Mouse (Mus musculus) retina, postnatal 1 day (tissue): ENCODE measurements around the gene Trpm1.

Experiments used
- DNase-seq: peaks from one replicate; pipeline ENCODE4 v3.0.0-alpha.2; 2012

Trpm1 gene

GRCm38 (mm10) chr7:64164997-64165396, 11.4 kb downstream of the Trpm1 start:
- DNase-seq, result peak; percentile 46

GRCm38 (mm10) chr7:64166025-64166424, 12.4 kb downstream of the Trpm1 start:
- no peak for DNase-seq

GRCm38 (mm10) chr7:64166724-64167123, 13.1 kb downstream of the Trpm1 start:
- DNase-seq, result no peak

GRCm38 (mm10) chr7:64179310-64179709, 25.7 kb downstream of the Trpm1 start:
- DNase-seq, result no peak

- DNase-seq, result peak; percentile 89
Observed at GRCm38 (mm10) chr7:64185203-64185931, 31.7 kb downstream of the Trpm1 start.

GRCm38 (mm10) chr7:64185932-64186312, 32.3 kb downstream of the Trpm1 start:
- DNase-seq, result no peak

GRCm38 (mm10) chr7:64192261-64192943, 38.8 kb downstream of the Trpm1 start:
- peak; percentile 20 for DNase-seq

- no peak for DNase-seq
Observed at GRCm38 (mm10) chr7:64193476-64193875, 39.8 kb downstream of the Trpm1 start.

- DNase-seq, result no peak
Observed at GRCm38 (mm10) chr7:64196114-64196513, 42.5 kb downstream of the Trpm1 start.

- no peak for DNase-seq
Observed at GRCm38 (mm10) chr7:64208700-64209099, 55.1 kb downstream of the Trpm1 start.

GRCm38 (mm10) chr7:64212870-64213269, 59.2 kb downstream of the Trpm1 start:
- DNase-seq, result no peak

- no peak for DNase-seq
Observed at GRCm38 (mm10) chr7:64214066-64214465, 60.4 kb downstream of the Trpm1 start.

- DNase-seq, result no peak
Observed at GRCm38 (mm10) chr7:64215613-64216012, 62.0 kb downstream of the Trpm1 start.

- DNase-seq, result no peak
Observed at GRCm38 (mm10) chr7:64217428-64217827, 63.8 kb downstream of the Trpm1 start.

GRCm38 (mm10) chr7:64219765-64220164, 66.1 kb downstream of the Trpm1 start:
- no peak for DNase-seq

GRCm38 (mm10) chr7:64223215-64223614, 69.6 kb downstream of the Trpm1 start:
- no peak for DNase-seq

- DNase-seq, result peak; percentile 42
Observed at GRCm38 (mm10) chr7:64226339-64227194, 72.9 kb downstream of the Trpm1 start.

- no peak for DNase-seq
Observed at GRCm38 (mm10) chr7:64227586-64227985, 74.0 kb downstream of the Trpm1 start.

- no peak for DNase-seq
Observed at GRCm38 (mm10) chr7:64228300-64228699, 74.7 kb downstream of the Trpm1 start.

- DNase-seq, result no peak
Observed at GRCm38 (mm10) chr7:64229911-64230310, 76.3 kb downstream of the Trpm1 start.

- no peak for DNase-seq
Observed at GRCm38 (mm10) chr7:64231001-64231400, 77.4 kb downstream of the Trpm1 start.

- peak; percentile 67 for DNase-seq
Observed at GRCm38 (mm10) chr7:64231996-64232395, 78.4 kb downstream of the Trpm1 start.

- DNase-seq, result no peak
Observed at GRCm38 (mm10) chr7:64234310-64234820, 80.7 kb downstream of the Trpm1 start.
